Mouse (Mus musculus) bone marrow, adult 2 months (tissue): ENCODE results near the gene Epha8.

Experiments used
- CTCF ChIP-seq: fragments of 200-500 bp; IDR thresholded peaks from 2 replicates; pipeline ENCODE4 v1.5.1; 2011; ENCODE audit warnings: low read length, control low read depth; ENCODE audit not compliant: control insufficient read depth, insufficient read depth
- POLR2A ChIP-seq: fragments of 200-500 bp; IDR thresholded peaks from 2 replicates; pipeline ENCODE4 v1.6.1; 2011; ENCODE audit warnings: low read depth, mild to moderate bottlenecking, control low read depth, low read length, borderline replicate concordance; ENCODE audit not compliant: control insufficient read depth

- no peak for TF ChIP-seq CTCF
- no peak for TF ChIP-seq POLR2A
Measured at GRCm38 (mm10) chr4:136964990-136965421, 8.4 kb upstream of the Epha8 start.
